In the genomic region with DNA sequence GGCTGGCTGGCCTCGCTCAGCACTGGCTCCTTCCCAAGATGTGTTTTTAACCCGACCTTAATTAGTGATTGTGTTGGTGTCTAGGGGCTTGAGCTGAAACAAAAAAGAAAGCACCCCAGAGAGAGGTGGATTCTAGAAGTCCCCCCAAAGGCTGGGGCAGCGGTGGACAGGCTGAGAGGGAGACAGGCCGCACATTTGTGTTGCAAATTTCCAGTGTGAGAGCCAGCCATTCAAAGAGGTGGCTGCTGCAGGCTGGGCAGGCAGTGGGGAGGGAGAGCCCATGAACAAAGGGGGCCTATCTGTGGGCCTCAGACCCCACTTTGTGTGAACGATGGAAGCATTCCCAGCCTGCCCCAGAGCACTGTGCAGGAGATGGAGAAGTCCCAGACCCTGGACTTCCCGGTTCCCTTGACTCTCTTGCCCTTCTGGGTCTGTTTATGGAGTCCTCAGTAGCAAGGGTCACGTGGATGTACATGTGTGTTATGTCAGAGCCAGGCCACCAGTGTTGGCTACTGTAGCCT, we compare ENCODE assay signal across 8 mouse cellular contexts. TPM values are rescaled to one million over a fixed set of nuclear protein-coding genes. Genes with fewer than 3 reads are reported as not detected.
A peak's percentile ranks its signal among the peaks of the same experiment; 100 is the strongest.
DNase-seq lines count a peak whose midpoint lies in the region; ATAC-seq and TF ChIP-seq lines count a peak whose summit lies in the region.

No protein-coding gene starts in this region.

- no peaks in the 10 kb centered on the region for H3K9me3 ChIP-seq in heart, postnatal 0 days (replicated peaks; ENCODE audit: control insufficient read depth, low read length)
- no peaks in the 10 kb centered on the region for H3K9me3 ChIP-seq in midbrain, embryonic 13.5 days

- WGBS in heart, postnatal 0 days = 39% methylated on average over 7 of the region's 7 CpGs
- 7% methylated on average over 7 of the region's 7 CpGs for WGBS in midbrain, embryonic 13.5 days

- H3K4me2 ChIP-seq in heart, postnatal 0 days (ENCODE audit: low read depth, low read length) = no peak overlapping the region
- H3K4me2 ChIP-seq in midbrain, embryonic 13.5 days (replicated peaks) = no peak overlapping the region

- TF ChIP-seq POLR2A in cortical plate, adult 2 months (IDR thresholded peaks at IDR 0.05; ENCODE audit: extremely low read depth, insufficient read depth, low read length) = no peak

- ATAC-seq in heart, postnatal 0 days (ENCODE audit: insufficient read depth, low read depth) = peak; percentile 13; the same call in 1 of the 2 replicates
- peak; percentile 82 for ATAC-seq in midbrain, embryonic 13.5 days
- no peak for ATAC-seq in monocyte, adult 5-6 weeks (replicated peaks; ENCODE audit: insufficient number of reproducible peaks, low FRiP score, low TSS enrichment, poor library complexity, severe bottlenecking)

- TF ChIP-seq EP300 in heart, postnatal 0 days (IDR thresholded peaks at IDR 0.05; ENCODE audit: low read depth) = no peak

- H3K27me3 ChIP-seq in heart, postnatal 0 days (ENCODE audit: control insufficient read depth, insufficient read depth, low read length) = 0 out of 2 replicates have a peak, but pooled peaks cover 7% of the 10 kb centered on the region
- no peaks in the 10 kb centered on the region for H3K27me3 ChIP-seq in midbrain, embryonic 13.5 days

- peak; percentile 37 for DNase-seq in MN1 (ENCODE audit: low spot score)
- no peak for DNase-seq in heart, postnatal 0 days (ENCODE audit: low spot score)
- DNase-seq in layer of hippocampus, adult 9-11 months = peak; percentile 91
- no peak for DNase-seq in spleen, adult 18-20 months
- no peak for DNase-seq in thymus, postnatal 25 days

- peaks cover 1% of the 10 kb centered on the region; the same call in 1 of the 2 replicates for H3K4me1 ChIP-seq in cortical plate, adult 2 months (ENCODE audit: control insufficient read depth, insufficient read depth, low read length)
- no peaks in the 10 kb centered on the region for H3K4me1 ChIP-seq in heart, postnatal 0 days (ENCODE audit: control insufficient read depth, insufficient read depth)
- H3K4me1 ChIP-seq in midbrain, embryonic 13.5 days (replicated peaks) = peaks cover 48% of the 10 kb centered on the region

- no peaks in the 10 kb centered on the region for H3K36me3 ChIP-seq in heart, postnatal 0 days (replicated peaks; ENCODE audit: control insufficient read depth, insufficient read depth, low read length)
- H3K36me3 ChIP-seq in midbrain, embryonic 13.5 days = no peaks in the 10 kb centered on the region

- peak overlapping the region; percentile 90 for H3K27ac ChIP-seq in cortical plate, adult 2 months (ENCODE audit: insufficient read depth, low read length)
- H3K27ac ChIP-seq in heart, postnatal 0 days (ENCODE audit: low read depth) = no peak overlapping the region
- peak overlapping the region; percentile 90 for H3K27ac ChIP-seq in midbrain, embryonic 13.5 days

- no peak for TF ChIP-seq CTCF in cortical plate, adult 2 months (IDR thresholded peaks at IDR 0.05; ENCODE audit: extremely low read depth, insufficient read depth, low read length)
- no peak for TF ChIP-seq CTCF in heart, postnatal 0 days (IDR thresholded peaks at IDR 0.05; ENCODE audit: low read depth)

- no peak overlapping the region for H3K9ac ChIP-seq in heart, postnatal 0 days (replicated peaks; ENCODE audit: low read depth, low read length)
- H3K9ac ChIP-seq in midbrain, embryonic 13.5 days (replicated peaks) = peak overlapping the region; percentile 6

- H3K4me3 ChIP-seq in cortical plate, adult 2 months (ENCODE audit: insufficient read depth, low read length) = no peak overlapping the region
- no peak overlapping the region for H3K4me3 ChIP-seq in heart, postnatal 0 days (ENCODE audit: low read depth, low read length)
- H3K4me3 ChIP-seq in midbrain, embryonic 13.5 days (replicated peaks) = no peak overlapping the region

RNA-seq across cellular contexts. Expression of gene Ghrh, which starts 7.0 kb away (rescaled TPM):
- polyA plus RNA-seq in cortical plate, adult 2 months (2012; rRNA removed) = 0.53 TPM in 1 of 2 replicates, not detected in the other
- total RNA-seq in heart, postnatal 0 days (2014; rRNA removed; ENCODE audit: low replicate concordance) = not detected in 2 replicates
- not detected in 2 replicates for polyA plus RNA-seq in heart, postnatal 0 days (2015; fragmentation: Nextera tagmentation; extraction: Ambion mirVana)
- 1.6 and 3.4 TPM in 2 replicates for polyA plus RNA-seq in midbrain, embryonic 13.5 days (2015; fragmentation: Nextera tagmentation; extraction: Ambion mirVana)
- total RNA-seq in monocyte, adult 5-6 weeks (2017) = not detected in 3 replicates

RNA-seq across cellular contexts. Expression of gene Manbal, which starts 27.1 kb away (rescaled TPM):
- 101 and 108 TPM in 2 replicates for polyA plus RNA-seq in cortical plate, adult 2 months (2012; rRNA removed)
- total RNA-seq in heart, postnatal 0 days (2014; rRNA removed; ENCODE audit: low replicate concordance) = 23.6 and 29.6 TPM in 2 replicates
- 51.1 and 55.5 TPM in 2 replicates for polyA plus RNA-seq in heart, postnatal 0 days (2015; fragmentation: Nextera tagmentation; extraction: Ambion mirVana)
- polyA plus RNA-seq in midbrain, embryonic 13.5 days (2015; fragmentation: Nextera tagmentation; extraction: Ambion mirVana) = 88.1 and 91.0 TPM in 2 replicates
- total RNA-seq in monocyte, adult 5-6 weeks (2017) = 10.4 to 20.2 TPM (median 14.3 TPM) in 3 replicates

Comparison
In these comparisons a context has a peak if more than half of its experiments do, and no peak if none do; other contexts are left out.
1. DNase-seq: peak in MN1 (single experiment) and layer of hippocampus, adult 9-11 months (single experiment); none in heart, postnatal 0 days (single experiment), spleen, adult 18-20 months (0 of 2) and thymus, postnatal 25 days (single experiment).